Mouse (Mus musculus): Measurements from ENCODE around the gene Ppox.
"Not testable (repeated sequence)": the region's sequence is repeated elsewhere in the genome, so short reads cannot be mapped to it uniquely, and the experiment has no call there.

Gene Ppox

DNA sequence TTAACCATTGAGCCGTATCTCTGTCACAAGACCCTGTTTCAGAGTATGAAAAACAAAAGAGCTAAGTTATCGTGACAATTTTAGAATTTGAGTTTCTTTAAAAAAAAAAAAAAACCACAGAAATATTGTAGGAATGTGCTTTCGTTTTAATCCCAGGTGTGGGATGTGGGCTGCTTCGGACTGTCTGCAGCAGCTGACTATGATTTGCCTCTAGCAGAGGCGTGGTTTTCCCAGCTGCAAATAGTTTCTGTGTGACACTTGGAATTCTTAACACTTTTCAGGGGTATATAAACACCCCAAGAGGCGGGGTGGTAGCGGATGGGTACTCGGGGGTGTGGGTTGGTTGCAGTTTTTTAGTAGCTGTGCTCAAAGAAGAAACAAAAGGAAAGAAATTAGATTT is 35.6 kb downstream of the Ppox start:
- DNase-seq (ENCODE audit: low read depth) = no peak

DNA sequence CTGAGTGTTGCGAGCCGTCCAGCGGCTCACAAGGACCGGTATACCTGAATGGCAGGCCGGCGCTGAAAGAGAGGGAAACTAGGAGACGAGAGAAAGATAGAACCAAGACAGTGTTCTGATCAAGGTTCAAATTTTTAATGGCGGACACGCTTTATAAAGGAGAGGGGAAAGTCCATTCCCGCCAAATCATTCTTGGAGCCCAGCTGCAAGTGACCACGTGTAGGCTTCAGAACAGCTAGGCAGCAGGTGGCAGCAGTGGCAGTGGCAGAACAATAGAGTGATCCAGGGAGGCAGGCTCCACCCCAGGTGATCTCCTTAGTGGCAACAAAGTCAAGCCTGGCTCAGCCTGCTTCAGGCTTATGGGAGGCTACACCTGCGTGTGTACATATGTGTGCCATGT is 39.0 kb downstream of the Ppox start:
- not testable (repeated sequence) for DNase-seq (ENCODE audit: low read depth)

DNA sequence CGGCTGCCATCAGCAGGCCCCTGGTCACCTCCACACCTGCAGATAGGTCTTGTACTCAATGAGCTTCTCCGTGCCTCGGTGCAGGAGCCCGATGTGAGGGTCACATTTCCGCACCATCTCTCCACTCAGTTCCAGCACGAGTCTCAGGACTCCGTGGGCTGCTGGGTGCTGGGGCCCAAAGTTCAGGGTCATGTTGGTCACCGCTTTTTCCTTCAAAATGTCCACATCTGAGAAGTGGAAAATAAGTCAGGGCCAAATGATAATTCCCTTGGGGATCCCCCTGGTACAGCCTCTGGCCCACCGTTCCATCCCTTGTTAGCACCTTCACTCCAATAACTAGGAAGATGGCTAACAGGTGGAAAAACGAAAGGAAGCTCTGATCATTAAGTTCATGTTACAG is 40.1 kb downstream of the Ppox start:
- no peak for DNase-seq (ENCODE audit: low read depth)

DNA sequence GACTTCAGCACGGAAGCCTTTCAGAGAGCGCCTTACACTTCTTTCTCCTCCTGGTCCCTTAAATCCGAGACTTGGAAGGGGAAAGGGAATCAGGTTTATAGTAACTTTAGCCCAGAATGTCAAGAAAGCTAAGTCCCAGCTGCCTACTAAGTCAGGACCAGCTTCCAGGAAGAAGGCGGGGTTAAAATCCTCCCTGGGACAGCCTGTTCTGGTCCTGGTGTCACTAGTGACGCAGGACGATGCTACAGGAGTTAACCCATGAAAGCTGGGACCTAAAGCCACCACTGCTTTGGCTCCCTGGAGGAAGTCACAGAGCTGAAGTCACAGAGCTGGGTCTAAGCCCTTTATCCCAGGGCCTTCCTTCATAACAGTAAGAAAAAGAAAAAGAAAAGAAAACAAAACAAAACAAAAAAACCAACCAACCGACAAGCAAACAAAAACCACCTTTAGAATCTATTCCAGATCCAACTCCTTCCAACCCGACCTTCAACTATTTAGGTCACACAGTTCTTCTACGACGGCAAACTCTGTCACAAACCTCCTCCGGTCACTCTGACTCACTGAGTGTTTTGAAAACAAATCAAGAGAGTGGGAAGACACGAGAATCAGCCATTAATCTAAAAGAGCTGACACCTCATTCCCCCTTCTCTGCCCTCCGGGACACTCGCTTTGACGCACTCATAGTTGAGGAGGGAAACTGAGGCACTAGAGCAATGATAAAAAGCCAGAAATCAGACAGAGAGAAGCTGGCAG is 40.8 kb downstream of the Ppox start:
- DNase-seq (ENCODE audit: low read depth) = no peak

DNA sequence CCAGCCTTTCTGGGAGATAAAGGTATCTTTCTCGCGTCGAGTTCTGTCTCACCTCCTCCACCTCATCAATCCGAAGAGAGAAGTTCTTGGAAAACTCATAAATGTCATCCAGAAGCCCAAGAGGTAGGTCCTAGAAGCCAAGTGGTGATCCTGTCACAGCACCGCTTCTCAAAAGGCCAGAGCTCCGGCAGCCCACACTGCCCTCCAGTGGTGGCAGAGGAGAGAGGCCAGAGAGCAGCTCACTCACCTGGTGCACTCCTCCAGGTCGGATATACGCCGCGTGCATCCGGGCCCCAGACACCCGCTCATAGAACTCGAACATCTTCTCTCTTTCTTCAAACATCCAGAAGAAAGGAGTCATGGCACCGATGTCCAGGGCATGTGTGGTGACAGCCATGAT is 42.5 kb downstream of the Ppox start:
- peak; percentile 68 for DNase-seq (ENCODE audit: low read depth)

DNA sequence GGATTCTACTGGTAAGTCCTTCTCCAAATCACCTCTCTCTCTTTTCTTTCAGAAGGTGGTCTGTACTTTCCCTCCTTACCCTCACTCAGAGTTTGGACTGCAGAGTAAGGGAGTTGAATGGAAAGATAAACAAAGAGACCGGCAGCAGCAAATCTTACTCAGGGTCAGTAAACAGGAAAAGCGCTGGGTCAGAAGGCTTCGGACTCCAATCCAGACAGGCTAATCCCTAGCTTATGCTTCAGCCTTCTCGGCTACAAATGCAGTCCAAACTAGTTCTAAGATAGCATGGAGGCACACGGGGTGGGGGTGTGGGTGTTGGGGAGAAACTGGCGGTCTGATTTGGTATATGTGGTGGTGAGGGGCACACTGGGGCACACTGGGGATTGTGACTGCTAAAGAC is 43.5 kb downstream of the Ppox start:
- DNase-seq (ENCODE audit: low read depth) = no peak

DNA sequence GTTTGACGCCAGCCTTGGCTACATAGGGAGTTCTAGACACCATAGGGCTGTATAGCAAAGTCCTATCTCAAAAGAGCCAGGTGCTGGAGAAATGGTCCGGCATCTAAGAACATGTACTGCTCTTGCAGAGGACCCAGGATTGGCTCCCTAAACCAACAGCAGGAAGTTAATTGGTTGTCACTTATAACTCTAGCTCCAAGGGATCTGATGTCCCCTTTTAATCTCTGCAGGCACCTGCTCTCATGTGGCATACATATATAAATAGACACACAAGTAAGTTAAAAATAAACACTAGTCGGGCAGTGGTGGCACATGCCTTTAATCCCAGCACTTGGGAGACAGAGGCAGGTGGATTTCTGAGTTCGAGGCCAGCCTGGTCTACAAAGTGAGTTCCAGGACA is 45.2 kb downstream of the Ppox start:
- no peak for DNase-seq (ENCODE audit: low read depth)

DNA sequence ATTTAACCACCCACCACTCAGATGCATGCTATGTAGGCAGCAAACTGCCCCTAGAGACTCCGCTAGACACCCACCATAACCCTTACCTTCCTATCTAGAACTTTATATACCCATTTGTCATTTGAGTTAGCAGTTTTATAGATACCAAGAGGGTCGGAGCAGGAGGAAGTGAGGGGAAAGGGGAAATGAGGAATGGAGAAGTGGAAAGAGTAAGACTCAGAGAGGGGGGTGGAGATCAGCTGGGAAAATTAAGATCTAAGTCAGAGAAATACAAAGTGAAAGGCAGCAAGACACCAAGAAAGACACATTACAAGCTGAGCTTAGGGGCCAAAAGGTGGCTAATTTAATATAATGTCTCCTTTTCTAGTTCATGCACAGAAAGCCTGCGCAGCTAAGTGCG is 46.4 kb downstream of the Ppox start:
- DNase-seq (ENCODE audit: low read depth) = no peak

DNA sequence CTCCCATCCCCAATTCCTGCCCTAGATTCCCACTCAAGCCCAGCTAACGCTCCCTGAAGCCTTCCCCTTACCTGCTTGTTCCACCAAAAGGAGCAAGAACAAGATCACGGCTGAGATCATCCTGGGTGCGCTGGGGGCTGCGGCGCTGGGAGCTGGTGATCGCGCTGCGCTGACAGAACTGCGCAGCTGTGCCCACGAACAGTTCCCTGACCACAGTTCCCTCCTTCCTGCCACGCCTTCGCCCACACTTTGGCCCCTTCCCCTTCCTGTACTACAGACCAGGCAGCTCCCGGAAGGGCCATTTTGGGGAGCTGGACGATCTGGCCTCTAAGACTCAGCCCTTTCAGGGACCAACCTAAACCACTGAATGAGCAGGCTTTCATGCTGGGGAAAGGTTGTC is 46.9 kb downstream of the Ppox start, which contains the start of gene Fcer1g:
Gene Fcer1g (minus strand): TSS at position 240 of the 400 bp plus-strand sequence.
- peak; percentile 91 for DNase-seq (ENCODE audit: low read depth)

DNA sequence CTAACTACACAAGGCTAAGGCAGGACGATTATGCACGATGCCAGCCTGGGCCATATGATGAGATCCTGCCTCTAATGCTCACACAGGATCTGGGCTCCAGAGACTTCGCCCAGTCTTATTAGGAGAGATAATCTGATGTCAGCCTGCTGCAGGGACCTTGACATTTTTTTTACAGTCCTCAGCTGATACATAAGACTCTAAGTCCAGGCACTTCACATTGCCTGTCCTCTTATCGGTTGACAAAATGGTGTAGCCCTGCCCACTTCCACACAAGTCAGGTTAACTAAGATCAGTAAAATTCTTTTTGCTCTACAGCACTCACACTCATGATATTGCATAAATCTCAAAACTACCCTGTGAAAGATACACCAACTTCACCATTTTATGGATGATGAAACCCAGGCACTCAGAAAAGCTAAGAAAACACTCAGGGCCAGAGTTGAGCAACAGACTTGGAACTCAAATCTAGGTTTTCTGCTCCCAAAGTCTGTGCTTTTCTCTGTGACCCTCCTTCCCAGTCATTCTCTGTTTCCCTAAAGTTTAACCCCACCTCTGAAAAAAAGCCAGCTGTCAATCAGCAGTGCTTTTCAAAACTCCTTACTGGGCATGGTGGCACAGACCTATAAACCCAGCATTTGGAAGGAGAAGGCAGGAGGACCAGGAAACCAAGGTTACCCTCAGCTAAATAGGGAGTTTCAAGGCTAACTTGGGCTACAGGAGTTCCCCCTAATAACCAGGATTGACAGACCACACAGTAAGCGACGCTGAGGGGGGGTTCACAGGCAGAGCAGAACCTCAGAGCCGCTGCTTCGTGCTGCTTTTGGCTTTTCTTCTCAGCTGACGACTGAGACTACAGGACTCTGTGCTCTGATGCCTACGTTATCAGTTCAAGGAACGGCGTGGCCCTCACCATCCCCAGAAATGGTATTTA is 47.9 kb downstream of the Ppox start:
- peak; percentile 54 for DNase-seq (ENCODE audit: low read depth)

DNA sequence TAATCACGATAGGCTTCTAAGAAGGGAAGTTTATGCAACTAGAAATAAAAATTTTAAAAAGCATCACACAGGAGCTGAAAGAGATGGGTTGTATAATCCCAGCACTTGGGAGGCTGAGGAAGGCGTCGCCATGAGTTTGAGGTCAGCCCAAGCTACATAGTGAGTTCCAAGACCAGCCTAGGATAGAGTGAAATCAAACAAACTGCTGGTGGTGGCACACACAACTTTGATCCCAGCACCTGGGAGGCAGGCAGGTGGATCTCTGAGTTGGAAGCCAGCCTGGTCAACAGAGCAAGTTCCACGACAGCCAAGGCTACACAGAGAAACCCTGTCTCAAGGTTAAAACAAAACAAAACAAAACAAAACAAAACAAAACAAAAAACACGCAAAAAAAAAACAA is 48.6 kb downstream of the Ppox start:
- no peak for DNase-seq (ENCODE audit: low read depth)

DNA sequence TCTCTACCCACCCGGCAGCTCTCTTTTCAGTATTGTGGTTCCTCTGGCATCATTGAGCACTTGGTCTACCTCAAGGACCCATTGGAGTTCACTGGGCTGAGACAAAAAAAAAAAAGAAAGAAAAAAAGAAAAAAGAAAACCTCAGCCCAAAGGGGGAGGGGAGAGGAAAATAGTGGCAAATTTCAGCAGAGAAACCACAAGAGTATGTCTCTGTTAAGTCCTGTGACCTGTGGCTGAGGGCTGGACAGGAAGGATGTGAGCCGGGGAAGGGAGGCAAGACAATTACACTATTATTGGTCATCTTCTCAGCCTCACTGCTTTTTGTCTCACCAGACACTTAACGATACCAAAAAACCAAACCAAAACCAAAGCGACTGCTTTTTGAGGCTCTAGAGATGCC is 49.1 kb downstream of the Ppox start:
- DNase-seq (ENCODE audit: low read depth) = peak; percentile 96

DNA sequence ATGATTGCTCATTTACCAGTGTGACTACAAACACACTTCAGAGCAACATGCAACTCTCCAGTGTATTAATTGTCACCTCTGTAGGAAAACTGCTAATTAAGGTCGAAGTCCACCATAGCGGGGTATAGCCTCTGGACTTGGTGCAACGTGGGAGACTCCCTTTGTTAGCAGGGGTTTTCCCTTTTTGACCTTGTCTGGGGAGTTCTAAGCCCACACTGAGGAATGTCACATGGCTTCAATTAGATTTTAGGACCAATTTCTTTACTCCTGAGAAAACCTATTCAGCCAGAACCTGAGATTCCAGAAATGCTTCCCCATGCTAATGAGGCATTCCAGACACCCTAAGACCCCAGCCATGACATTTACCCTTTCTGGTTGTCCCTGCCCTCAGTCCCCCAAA is 50.8 kb downstream of the Ppox start:
- DNase-seq (ENCODE audit: low read depth) = no peak

DNA sequence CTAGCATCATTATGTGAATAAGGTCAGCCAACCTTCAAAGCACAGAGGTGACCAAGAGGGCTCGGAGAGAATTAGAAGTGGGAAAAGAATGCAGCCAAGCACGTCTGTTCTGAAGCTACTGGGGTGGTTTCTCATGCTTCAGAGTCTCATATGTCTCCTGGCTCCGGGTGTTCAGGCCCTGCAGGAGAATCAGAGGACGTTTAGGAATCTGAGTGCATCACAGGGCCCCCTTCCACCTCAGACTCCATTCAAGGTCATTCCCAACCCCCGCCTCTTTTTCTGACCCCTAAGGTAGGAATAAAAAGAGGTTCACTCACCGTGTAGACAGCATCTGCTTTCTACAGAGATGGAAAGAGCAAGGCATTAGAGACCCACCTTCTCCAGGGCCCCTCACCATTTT is 51.2 kb downstream of the Ppox start:
- DNase-seq (ENCODE audit: low read depth) = no peak

DNA sequence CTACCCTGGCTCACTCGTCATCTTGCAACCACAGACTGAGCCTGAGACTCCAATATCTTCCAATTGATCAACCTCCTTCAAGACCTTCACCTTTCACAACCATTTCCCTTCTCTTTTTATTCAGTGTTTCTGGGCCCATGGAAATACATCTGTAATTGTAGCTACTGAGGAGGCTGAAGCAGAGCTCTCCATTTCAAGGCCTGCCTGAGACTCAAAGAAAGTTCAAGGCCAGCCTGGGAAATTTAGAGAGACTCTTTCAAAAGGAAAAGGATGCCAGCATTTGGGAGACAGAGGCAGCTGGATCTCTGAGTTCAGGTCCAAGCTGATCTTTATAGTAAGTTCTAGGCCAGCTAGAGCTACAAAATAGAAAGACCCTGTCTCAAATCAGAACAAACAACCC is 53.1 kb downstream of the Ppox start:
- no peak for DNase-seq (ENCODE audit: low read depth)

DNA sequence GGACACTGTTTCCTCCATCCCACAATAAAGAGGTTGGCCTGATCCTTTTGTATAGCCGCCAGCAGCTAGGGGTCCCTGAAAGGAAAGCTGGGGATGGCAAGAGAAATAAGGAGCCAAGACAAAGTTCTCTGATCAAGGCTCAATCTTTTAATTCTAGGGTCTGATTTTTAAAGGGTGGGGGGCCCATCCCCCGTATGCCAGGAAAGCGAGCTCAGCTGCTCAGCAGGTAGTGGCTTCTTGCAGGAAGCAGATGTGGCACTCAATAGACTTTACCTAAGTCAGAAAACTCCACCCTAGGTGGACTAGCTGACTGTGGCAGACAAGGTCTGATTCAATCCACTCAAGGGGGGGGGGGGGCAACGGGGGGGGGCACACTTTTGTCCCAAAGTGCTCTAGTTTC is 54.2 kb downstream of the Ppox start:
- no peak for DNase-seq (ENCODE audit: low read depth)

All from 416B (cell line).